Mouse (Mus musculus) neural tube, embryonic 12.5 days (tissue): ENCODE data around the gene Acyp1. TPM values are rescaled to one million over a fixed set of nuclear protein-coding genes. Genes with fewer than 3 reads are reported as not detected.

Source experiments
- ATAC-seq: fragments of 200-750 bp; cut with Nextera tagmentation; 2 replicates; pipeline ENCODE4 v1.8.0; 2017; ENCODE audit warnings: low read depth, mild to moderate bottlenecking, moderate TSS enrichment, moderate library complexity; ENCODE audit not compliant: low FRiP score
- H3K27ac ChIP-seq: fragments of 300-500 bp; sonication (generic); 2 replicates; pipeline ENCODE4 v1.5.1; 2016
- H3K27me3 ChIP-seq: fragments of 300-500 bp; sonication (generic); replicated peaks from 2 replicates; pipeline ENCODE4 v1.6.1; 2016; ENCODE audit warnings: mild to moderate bottlenecking
- H3K36me3 ChIP-seq: fragments of 300-500 bp; sonication (generic); 2 replicates; pipeline ENCODE4 v1.6.1; 2016; ENCODE audit warnings: mild to moderate bottlenecking
- H3K4me1 ChIP-seq: fragments of 300-500 bp; sonication (generic); 2 replicates; pipeline ENCODE4 v1.6.1; 2016
- H3K4me2 ChIP-seq: fragments of 300-500 bp; sonication (generic); replicated peaks from 2 replicates; pipeline ENCODE4 v1.6.1; 2016; ENCODE audit warnings: mild to moderate bottlenecking
- H3K4me3 ChIP-seq: fragments of 300-500 bp; sonication (generic); 2 replicates; pipeline ENCODE4 v1.5.1; 2016
- H3K9ac ChIP-seq: fragments of 300-500 bp; sonication (generic); 2 replicates; pipeline ENCODE4 v1.6.1; 2016; ENCODE audit warnings: mild to moderate bottlenecking
- H3K9me3 ChIP-seq: fragments of 300-500 bp; sonication (generic); 2 replicates; pipeline ENCODE4 v1.6.1; 2016; ENCODE audit warnings: mild to moderate bottlenecking
- WGBS: fragments of 180-500 bp; shearing (Covaris S2); methylation state at CpG from one replicate; pipeline ENCODE4 v1.1.7; 2016; 5-methylcytosine and 5-hydroxymethylcytosine counted together
- polyA plus RNA-seq: library from polyadenylated mRNA; unstranded; fragments of >200 nt; fragmentation: Nextera tagmentation; extraction: Ambion mirVana; gene quantifications from 2 replicates; pipeline ENCODE4 v1.2.1, GENCODE M21; 2016

Gene Acyp1
- polyA plus RNA-seq, 1 experiment from 2014 or later: 67.1 TPM

DNA sequence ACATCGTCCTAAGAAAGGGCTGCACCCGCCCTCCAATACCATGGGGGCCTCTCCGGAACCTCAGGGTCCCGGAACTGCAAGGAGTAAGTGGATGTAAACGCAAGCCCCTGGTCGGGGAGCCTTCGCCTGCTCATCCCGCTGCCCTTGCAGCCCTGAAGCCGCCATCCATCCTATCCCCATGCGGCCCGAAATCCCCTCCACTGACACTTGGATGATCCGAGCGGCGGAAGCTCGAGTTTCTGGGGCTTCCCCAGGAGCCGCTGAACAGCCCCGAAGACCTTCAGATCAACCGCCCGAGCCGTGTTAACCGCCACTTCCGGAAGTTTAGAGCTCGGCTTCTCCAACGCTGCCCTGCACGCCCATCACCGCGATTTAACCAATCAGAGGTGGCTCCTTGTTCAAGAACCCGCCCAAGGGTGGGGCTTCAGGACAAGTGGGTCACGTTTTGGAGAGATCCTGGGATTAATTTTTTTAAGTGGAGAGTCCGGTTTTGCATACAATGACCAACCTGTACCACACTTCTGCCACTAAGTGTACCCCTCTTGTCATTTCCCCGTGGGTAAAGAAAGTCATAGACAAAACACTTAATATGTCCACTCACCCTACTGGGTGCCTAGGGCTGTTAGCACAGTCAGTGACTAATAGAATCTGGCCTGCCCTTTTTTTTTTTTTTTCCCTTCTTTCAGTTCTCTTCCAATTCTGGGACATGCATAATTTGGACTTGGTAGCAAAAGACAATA is 8.0 kb downstream of the Acyp1 start:
- Histone ChIP-seq H3K4me1 (peaks cover 6% of the 10 kb centered on the region), H3K27ac (peak overlapping the region; percentile 16; the same call in 1 of the 2 replicates), H3K36me3 (no peaks in the 10 kb centered on the region), H3K4me2 (peak overlapping the region; percentile 93), H3K9me3 (no peaks in the 10 kb centered on the region), H3K27me3 (no peaks in the 10 kb centered on the region), H3K4me3 (peak overlapping the region; percentile 75), H3K9ac (peak overlapping the region; percentile 81)
- ATAC-seq: peak; percentile 97
- under 1% methylated on average over 31 of the region's 31 CpGs for WGBS

DNA sequence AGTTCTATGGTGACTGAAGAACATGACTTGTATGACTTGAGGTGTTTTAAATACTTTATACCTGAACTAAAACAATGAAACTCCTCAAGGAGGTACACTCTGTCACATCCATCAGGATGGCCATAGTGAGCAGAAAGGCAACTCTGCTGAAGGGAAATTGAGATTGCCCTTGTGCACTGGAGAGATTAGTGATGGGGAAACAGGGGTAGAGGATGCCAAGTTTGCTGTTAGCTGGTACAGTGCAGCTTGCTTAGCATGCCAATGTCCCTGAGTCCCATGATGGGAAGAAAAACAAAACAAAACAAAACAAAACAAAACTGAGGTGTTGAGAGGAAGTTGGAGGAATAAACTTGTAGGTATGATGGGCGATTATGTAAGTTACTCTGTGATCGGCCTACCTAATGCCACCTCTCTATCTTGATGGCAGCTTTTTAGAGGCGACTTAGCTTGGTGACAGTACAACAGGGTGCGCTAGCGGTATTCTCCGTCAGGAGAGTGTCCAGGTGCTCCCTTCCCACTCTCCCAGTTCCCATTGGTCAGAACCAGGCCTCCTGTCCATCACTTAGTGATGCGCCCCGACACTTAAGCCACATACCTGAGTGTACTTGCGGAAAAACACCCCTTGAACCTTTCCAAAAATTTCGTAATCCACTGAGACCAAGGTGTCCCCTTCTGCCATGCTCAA is 8.7 kb downstream of the Acyp1 start:
- Histone ChIP-seq H3K4me2 (peak overlapping the region; percentile 93), H3K9ac (peak overlapping the region; percentile 81), H3K27me3 (no peaks in the 10 kb centered on the region), H3K27ac (peak overlapping the region; percentile 16; the same call in 1 of the 2 replicates), H3K4me3 (peak overlapping the region; percentile 75), H3K36me3 (no peaks in the 10 kb centered on the region), H3K9me3 (no peaks in the 10 kb centered on the region), H3K4me1 (peaks cover 6% of the 10 kb centered on the region)
- 6% methylated on average over 10 of the region's 10 CpGs for whole genome bisulfite sequencing
- ATAC-seq: peak; percentile 56

DNA sequence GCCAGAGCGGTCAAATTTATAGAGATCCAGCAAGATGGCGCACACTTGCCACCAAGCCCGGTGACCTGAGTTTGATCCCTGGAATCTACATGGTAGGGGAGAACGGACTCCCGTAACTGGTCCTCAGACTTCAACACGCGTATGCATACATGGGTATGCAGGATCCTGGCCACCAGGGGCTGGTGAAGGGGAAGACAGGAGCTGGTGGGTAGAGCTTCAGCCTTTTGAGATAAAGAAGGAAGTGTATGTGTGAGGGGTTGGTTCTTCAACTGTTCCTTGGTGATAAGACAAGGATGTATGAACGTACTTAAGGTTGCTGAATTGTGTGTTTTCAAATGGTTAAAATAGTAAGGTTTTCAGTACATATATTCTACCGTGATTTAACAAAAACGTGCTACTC is 9.3 kb downstream of the Acyp1 start:
- Histone ChIP-seq H3K9me3 (no peaks in the 10 kb centered on the region), H3K4me2 (no peak overlapping the region), H3K4me1 (peaks cover 6% of the 10 kb centered on the region), H3K36me3 (no peaks in the 10 kb centered on the region), H3K27ac (no peak overlapping the region), H3K9ac (no peak overlapping the region), H3K4me3 (no peak overlapping the region), H3K27me3 (no peaks in the 10 kb centered on the region)
- WGBS: 94% methylated on average over 10 of the region's 10 CpGs
- ATAC-seq: no peak

DNA sequence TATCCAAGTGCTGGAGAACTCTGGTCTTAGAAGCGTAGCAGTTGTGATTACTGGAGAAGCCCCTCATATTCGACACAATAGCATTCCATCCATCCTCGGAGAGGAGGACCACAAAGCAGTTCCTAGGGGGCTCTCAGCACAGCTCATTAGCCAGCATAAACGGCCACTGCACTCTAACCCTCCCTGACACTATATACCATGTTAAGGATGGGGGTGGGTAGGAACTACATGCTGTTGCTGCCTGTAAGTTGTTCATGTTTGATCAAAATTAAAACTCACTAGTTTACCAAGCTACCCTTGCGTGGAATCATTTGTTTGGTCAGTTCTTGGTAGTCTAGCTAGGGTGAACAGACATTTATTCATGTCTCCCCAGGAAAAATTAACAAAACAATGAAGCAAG is 12.0 kb downstream of the Acyp1 start:
- Histone ChIP-seq H3K27ac (no peak overlapping the region), H3K4me3 (no peak overlapping the region), H3K9me3 (no peaks in the 10 kb centered on the region), H3K27me3 (no peaks in the 10 kb centered on the region), H3K4me2 (no peak overlapping the region), H3K4me1 (peaks cover 6% of the 10 kb centered on the region), H3K36me3 (no peaks in the 10 kb centered on the region), H3K9ac (no peak overlapping the region)
- WGBS: 64% methylated on average over 5 of the region's 5 CpGs
- no peak for ATAC-seq

DNA sequence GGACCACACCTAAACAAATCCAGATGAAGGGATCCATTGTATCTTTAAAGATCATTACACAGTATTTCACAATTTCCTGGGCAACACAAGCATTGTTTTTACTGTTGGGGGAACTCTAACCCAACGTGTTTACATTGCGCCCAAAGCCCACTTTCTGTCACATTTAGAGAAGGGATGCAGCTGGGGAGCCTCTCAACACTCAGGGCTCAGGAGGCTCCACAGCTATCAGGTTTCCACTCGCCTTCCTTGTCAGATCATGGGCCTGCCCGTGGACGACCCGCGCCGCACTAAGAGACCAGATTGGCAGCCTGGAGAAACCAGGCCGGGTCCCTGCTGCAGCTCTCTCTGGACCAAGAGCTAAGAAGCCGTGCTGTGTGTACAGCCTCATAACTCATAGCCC is 14.7 kb downstream of the Acyp1 start:
- Histone ChIP-seq H3K27ac (no peak overlapping the region), H3K36me3 (no peaks in the 10 kb centered on the region), H3K9ac (no peak overlapping the region), H3K9me3 (no peaks in the 10 kb centered on the region), H3K4me1 (peaks cover 3% of the 10 kb centered on the region; the same call in 1 of the 2 replicates), H3K4me3 (no peak overlapping the region), H3K27me3 (no peaks in the 10 kb centered on the region), H3K4me2 (no peak overlapping the region)
- 84% methylated on average over 10 of the region's 10 CpGs for WGBS
- ATAC-seq: no peak

DNA sequence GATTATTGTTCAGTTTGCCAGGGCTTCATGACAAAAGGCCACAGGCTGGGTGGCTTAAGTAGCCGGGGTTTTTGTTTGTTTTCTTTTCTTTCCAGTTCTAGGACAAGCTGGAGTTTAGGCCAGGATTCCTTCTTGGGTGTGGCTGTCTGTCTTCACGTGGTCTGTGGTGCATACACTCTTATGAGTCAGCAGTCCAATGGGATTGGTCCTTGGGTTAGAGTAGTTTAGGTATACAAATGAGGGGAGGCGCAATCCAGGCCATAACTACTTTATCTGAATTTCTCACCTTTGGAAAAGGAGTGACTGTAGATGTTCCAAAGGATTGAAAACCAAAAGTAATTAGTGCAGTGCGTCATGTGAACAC is 16.4 kb downstream of the Acyp1 start:
- no peak overlapping the region for H3K4me3 ChIP-seq
- H3K27me3 ChIP-seq: no peaks in the 10 kb centered on the region
- 82% methylated on average over 4 of the region's 4 CpGs for WGBS
- ATAC-seq: no peak
- H3K4me2 ChIP-seq: no peak overlapping the region
- no peak overlapping the region for H3K9ac ChIP-seq
- peaks cover 3% of the 10 kb centered on the region; the same call in 1 of the 2 replicates for H3K4me1 ChIP-seq
- H3K9me3 ChIP-seq: no peaks in the 10 kb centered on the region
- H3K36me3 ChIP-seq: peaks cover 3% of the 10 kb centered on the region; the same call in 1 of the 2 replicates
- no peak overlapping the region for H3K27ac ChIP-seq

DNA sequence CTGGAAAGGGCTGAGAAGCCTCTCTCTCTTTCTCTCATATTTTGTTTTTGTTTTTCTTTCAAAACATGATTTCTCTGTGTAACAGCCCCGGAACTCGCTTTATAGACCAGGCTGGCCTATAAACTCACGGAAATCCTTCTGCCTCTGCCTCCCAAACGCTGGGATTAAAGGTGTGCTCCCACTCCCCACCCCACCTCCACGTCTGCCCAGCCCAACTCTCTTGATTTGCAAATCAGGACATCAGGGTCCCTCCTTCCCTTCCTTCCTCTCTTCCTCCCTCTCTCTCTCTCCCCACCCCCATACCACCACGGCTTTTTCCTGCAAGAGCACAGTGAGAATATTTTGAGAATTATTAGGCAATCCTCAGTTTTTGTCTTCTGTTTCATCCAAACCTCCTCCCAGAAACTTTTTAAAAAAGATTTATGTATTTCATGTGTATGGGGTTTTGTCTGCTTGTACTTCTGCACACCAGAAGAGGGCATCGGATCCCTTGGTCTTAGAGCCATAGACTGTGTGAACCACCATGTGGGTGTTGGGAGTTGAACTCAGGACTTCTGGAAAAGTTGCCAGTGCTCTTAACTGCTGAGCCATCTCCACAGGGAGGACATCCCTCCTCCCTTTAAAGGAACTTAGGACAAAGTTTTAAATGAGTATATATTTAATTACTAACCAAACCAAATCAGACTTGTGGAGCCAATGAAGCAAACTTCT is 17.0 kb downstream of the Acyp1 start:
- Histone ChIP-seq H3K4me1 (peaks cover 3% of the 10 kb centered on the region; the same call in 1 of the 2 replicates), H3K4me3 (no peak overlapping the region), H3K9ac (no peak overlapping the region), H3K4me2 (peak overlapping the region; percentile 62; the same call in 1 of the 2 replicates), H3K36me3 (peaks cover 3% of the 10 kb centered on the region; the same call in 1 of the 2 replicates), H3K9me3 (no peaks in the 10 kb centered on the region), H3K27me3 (no peaks in the 10 kb centered on the region), H3K27ac (no peak overlapping the region)
- 78% methylated on average over 7 of the region's 7 CpGs for WGBS
- no peak for ATAC-seq

DNA sequence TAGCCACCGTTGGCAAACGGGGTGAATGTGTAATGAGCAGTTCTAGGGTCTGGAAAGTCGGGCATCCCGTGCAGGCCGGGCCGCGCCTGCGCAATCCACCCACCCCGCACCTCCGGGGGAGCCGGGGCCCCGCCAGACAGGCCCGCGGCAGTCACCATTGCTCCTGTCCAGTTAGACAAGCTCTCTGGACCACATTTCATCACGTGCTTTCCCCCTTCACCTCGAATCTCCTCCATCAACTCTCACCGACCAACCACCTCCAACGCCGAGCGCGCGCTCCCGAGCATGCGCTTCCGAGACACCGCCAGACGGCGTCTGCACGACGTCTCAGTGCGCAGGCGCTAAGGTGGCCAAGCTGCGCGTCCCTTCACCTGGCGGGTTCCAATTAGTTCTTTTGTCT is 17.9 kb downstream of the Acyp1 start, which contains the start of gene Mlh3:
Gene Mlh3 (minus strand): TSS at position 281 of the 400 bp plus-strand sequence.
- H3K27me3 ChIP-seq: no peaks in the 10 kb centered on the region
- no peaks in the 10 kb centered on the region for H3K9me3 ChIP-seq
- peak within 1 kb of the TSS; percentile 60 for H3K9ac ChIP-seq
- peak within 1 kb of the TSS; percentile 47 for H3K4me3 ChIP-seq
- WGBS: under 1% methylated on average over 35 of the region's 35 CpGs
- peak within 1 kb of the TSS; percentile 70; the same call in 1 of the 2 replicates for H3K27ac ChIP-seq
- ATAC-seq: peak; percentile 96
- peaks cover 3% of the 10 kb centered on the region; the same call in 1 of the 2 replicates for H3K36me3 ChIP-seq
- H3K4me1 ChIP-seq: peaks cover 3% of the 10 kb centered on the region; the same call in 1 of the 2 replicates
- peak within 1 kb of the TSS; percentile 62 for H3K4me2 ChIP-seq

DNA sequence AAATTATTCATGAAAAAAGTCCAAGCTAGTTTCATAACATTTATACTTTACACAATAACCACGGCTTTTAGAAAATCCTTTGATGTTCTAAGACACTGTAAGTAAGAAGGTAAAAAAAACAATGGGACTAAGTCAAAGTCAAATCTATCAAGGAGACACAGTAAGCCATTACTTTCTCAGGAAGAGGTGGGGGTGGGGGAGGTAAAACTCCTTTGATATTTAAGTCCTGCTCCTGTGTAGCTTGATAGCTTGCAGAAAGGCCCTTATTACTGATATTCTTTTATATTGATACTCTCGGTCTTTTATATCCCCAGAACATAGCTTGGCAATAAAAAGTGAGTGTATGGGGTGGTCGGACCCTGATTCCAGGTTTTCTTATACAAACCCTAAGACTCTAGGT is 18.4 kb downstream of the Acyp1 start:
- WGBS: 51% methylated on average over 3 of the region's 3 CpGs
- H3K9ac ChIP-seq: peak overlapping the region; percentile 60
- peaks cover 3% of the 10 kb centered on the region; the same call in 1 of the 2 replicates for H3K4me1 ChIP-seq
- H3K4me3 ChIP-seq: peak overlapping the region; percentile 47
- peaks cover 3% of the 10 kb centered on the region; the same call in 1 of the 2 replicates for H3K36me3 ChIP-seq
- ATAC-seq: no peak; the same call in 1 of the 2 replicates
- no peaks in the 10 kb centered on the region for H3K9me3 ChIP-seq
- H3K27me3 ChIP-seq: no peaks in the 10 kb centered on the region
- H3K4me2 ChIP-seq: peak overlapping the region; percentile 62
- H3K27ac ChIP-seq: no peak overlapping the region

DNA sequence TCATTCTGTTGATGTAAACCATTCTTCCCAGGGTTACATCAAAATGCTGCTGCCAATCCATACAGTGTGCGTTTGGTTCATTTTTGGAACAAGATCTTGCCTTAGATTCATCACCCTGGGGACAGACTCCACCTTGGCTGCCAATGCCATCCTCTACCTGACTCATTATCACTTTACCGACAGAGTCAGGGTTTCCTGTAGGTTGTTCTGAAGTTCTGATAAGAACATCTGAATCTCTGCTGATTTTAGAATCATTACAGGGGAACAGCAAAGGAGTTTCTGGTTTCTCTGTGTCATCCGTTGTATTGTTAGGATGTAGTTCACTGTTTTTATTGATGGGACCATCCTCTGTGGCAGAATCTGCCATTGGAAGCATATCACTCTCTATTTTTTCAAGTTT is 22.0 kb downstream of the Acyp1 start:
- no peaks in the 10 kb centered on the region for H3K27me3 ChIP-seq
- H3K36me3 ChIP-seq: peaks cover 3% of the 10 kb centered on the region; the same call in 1 of the 2 replicates
- H3K4me3 ChIP-seq: no peak overlapping the region
- peaks cover 3% of the 10 kb centered on the region; the same call in 1 of the 2 replicates for H3K4me1 ChIP-seq
- H3K9ac ChIP-seq: no peak overlapping the region
- no peaks in the 10 kb centered on the region for H3K9me3 ChIP-seq
- no peak overlapping the region for H3K27ac ChIP-seq
- ATAC-seq: no peak
- WGBS: 95% methylated on average over 3 of the region's 3 CpGs
- H3K4me2 ChIP-seq: no peak overlapping the region

DNA sequence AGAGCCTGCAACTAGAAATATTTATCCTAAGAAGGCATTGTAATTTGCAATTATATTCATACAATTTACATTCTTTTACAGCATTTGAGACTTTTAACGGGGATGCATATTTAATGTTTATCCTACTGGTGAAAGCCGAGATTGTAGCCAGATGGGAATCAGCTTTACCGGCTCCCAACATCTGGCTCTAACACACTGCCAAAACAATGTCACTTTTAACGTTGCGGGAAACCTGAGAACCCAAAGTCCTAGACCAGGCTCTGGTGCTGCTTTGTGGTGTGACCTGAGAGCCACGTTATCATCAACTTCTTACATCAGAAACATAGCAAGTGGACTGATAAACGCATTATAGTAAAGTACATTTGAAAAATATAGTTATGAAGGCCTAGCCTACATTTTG is 23.3 kb downstream of the Acyp1 start:
- H3K36me3 ChIP-seq: peaks cover 3% of the 10 kb centered on the region; the same call in 1 of the 2 replicates
- H3K9me3 ChIP-seq: no peaks in the 10 kb centered on the region
- no peak overlapping the region for H3K9ac ChIP-seq
- H3K27me3 ChIP-seq: no peaks in the 10 kb centered on the region
- peaks cover 1% of the 10 kb centered on the region; the same call in 1 of the 2 replicates for H3K4me1 ChIP-seq
- 68% methylated on average over 7 of the region's 7 CpGs for WGBS
- no peak for ATAC-seq
- H3K4me3 ChIP-seq: no peak overlapping the region
- no peak overlapping the region for H3K27ac ChIP-seq
- H3K4me2 ChIP-seq: no peak overlapping the region

DNA sequence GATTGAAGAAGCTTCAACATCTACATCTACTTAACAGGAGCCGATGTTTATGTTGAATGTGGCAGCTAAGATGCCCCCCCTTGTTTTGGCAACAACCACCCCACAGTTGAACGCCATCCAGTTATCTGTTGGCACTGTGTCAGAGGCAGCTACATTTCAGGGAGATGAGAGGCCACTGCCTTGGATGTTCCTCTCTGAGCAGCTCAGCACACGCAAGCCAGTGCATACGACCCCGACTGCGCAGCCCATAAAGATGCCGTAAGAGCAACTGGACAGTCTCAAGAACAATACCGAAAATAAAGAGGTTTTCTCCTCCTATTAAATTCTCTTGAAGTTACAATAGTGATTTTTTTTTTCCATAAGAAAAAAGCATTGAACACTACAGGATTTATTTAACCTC is 23.7 kb downstream of the Acyp1 start:
- H3K27me3 ChIP-seq: no peaks in the 10 kb centered on the region
- H3K4me2 ChIP-seq: no peak overlapping the region
- no peak overlapping the region for H3K27ac ChIP-seq
- H3K4me3 ChIP-seq: no peak overlapping the region
- 85% methylated on average over 8 of the region's 8 CpGs for whole genome bisulfite sequencing
- H3K9me3 ChIP-seq: no peaks in the 10 kb centered on the region
- peaks cover 3% of the 10 kb centered on the region; the same call in 1 of the 2 replicates for H3K36me3 ChIP-seq
- no peak overlapping the region for H3K9ac ChIP-seq
- ATAC-seq: no peak
- no peaks in the 10 kb centered on the region for H3K4me1 ChIP-seq
